Mouse (Mus musculus): Measurements from ENCODE around the gene Usp19.

The Usp19 gene

DNA sequence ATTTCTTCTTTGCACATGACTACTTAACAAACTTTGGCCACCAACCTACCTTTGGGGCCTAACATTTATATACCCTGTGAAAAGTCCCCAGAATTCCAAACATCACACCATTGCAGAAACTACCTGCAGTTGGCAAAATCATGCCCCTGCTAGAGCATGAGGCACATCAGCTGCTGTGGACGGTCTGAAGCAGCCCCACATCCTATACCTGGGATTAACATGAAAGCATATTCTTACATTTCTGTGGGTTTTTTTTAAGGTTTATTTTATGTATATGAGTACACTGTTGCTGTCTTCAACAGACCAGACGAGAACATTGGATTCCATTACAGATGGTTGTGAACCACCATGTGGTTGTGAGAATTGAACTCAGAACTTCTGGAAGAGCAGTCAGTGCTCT lies 24.2 kb upstream of the Usp19 start:
- no peak for ATAC-seq (ENCODE audit: low TSS enrichment)

DNA sequence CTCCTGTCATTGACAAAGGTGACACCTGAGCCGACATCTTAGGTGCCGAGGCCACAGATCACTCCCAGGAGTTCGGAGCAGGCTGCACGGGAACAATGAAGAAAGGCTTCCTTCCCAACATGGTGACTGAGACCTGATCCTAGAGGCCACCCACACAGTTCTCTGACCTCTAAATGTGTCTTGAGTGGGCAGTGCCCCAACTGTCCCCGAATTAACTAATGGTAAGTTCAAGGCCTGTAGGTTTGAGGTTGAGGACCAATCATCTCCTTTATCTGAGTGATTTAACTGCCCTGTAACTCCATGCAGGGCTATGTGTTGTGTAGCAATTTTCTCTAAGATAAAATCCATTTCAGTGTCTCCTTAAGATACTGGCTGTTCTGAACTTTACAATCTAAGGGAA lies 21.0 kb upstream of the Usp19 start:
- ATAC-seq (ENCODE audit: low TSS enrichment) = no peak

DNA sequence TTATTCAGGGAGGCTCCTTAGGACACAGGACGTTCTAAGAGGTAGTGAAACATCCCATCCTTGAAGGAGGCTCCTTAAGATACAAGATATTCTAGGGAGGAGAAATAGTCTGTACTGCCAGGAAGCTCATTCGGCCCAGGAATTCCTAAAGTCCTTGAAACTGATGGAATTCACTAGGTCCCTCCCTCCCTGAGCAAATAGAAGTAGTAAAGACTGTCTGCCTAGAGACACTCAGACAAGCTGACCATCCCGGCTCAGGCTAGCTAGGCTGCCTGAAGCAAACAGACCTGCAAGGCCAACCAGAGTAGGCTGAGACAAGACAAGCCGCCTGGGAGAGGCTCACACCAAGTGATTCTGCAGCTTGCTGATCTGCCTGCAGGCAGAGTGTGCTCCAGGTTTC lies 20.6 kb upstream of the Usp19 start:
- no peak for ATAC-seq (ENCODE audit: low TSS enrichment)

DNA sequence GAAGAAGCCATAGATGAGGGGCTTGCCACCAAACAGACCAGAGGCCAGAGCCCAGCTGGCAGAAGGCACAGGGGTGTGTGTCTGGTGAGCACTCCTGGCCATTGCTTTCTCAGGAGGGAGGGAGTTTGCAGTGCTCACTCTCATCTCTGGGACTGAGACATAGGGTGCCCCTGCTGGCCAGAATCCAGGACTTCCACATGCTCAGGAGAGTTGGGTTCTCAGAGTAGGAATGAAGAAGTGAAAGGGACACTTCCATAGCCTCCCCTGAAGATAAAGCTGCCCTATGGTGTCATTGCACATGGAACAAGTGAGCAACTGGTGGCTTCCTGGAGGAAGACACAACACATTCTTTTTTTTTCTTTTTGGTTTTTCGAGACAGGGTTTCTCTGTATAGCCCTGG lies 15.9 kb upstream of the Usp19 start:
- no peak for ATAC-seq (ENCODE audit: low TSS enrichment)

DNA sequence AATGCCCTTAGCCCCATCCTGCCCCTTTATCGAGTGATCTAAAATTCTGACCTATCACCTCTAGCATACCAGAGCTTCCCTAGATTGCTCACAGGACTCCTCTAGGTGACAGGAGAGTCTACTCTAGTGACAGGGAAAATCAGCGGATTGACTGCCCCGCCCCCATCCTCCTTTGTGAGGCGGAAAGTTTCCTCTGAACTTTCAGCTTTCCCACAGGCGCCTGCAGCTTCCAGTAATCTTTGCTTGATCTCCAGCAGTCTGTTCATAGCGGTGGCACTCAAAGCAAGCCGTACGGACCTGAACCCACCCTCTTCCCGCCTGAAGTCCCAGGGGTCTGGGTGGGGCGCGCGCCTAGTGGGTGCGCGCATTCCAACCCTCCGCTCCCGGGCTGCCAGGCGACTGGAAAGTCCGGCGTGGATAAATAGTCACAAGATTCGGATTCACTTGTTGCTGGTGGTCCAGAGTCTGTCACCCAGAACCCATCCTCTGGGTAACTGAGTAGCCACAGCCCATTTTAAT lies 11.7 kb upstream of the Usp19 start:
- no peak for ATAC-seq (ENCODE audit: low TSS enrichment)

DNA sequence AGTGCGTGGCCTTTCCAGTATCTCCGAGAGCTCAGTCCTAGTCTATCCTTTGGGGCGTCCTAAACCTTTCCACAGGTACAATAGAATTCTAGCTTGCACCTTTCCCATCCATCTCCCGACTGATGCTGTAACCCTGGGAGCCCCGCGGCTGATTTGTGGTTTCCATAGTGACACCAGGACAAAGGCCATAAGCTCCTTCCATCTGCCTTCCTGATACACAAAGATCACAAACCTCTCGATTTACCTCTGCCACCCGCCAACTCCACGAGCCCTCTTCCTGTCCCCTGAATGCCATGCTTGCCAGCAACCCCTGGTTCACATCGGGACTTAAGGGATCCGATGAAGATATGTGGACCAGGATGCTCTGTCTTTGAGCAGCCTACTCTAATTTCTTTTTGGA lies 11.2 kb upstream of the Usp19 start:
- ATAC-seq (ENCODE audit: low TSS enrichment) = no peak

DNA sequence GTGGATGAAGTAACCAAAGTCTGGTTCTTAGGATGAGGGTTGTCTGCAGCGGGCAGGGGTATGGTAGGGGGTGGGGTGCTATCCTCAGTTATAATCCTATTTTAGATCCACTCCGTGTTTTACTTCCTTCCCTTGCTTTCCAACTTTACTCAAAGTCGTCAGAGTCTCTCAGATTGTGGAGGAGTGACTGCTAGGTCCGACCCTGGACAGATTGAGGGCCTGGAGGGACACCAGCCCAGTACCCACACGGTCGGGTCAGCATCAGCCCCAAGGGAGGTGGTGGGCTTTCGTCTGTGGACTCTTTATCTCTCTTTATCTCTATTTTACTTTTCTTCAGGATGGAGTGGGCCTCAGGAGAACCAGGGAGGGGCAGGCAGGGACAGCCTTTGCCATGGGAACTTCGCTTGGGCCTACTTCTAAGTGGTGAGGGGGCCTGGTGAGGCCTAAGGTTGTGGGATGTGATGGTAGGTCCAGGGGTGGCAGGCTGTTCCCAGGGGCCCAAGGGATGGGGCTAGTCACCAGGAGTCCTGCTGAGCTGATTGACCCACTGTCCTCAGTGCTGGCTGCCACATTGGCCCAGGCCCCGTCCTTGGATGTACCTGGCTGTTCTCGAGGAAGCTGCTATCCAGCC lies 10.6 kb upstream of the Usp19 start, which contains the start of gene Lamb2:
Gene Lamb2 (plus strand): TSS at position 16 of the 631 bp plus-strand sequence.
- ATAC-seq (ENCODE audit: low TSS enrichment) = no peak

DNA sequence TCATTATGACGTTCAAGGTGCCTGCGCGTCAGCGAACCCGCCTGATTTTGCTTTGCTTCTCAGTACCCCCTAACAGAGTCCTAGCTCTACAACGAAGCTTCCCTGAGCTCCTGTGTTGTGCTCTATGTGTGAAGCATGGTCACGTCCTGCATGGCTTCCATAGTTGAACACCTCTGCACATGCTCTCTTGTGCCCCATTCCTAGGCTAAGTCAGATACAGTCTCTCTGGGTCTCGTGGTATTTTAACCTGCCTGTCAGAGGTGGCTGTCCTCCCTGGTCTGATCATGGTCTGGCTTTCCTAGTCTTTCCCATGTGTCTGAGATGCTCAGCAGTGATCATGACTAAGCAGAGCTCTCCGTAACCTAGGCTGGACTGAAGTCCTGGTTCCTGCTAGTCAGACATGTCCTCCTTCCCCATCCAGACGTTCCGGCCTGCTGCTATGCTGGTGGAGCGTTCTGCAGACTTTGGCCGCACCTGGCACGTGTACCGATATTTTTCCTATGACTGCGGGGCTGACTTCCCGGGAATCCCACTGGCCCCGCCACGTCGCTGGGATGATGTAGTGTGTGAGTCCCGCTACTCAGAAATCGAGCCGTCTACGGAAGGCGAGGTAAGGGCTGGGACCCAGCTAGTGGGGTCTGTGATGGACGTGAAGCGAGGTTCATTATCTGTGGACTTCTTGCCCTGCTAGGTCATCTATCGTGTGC lies 9.4 kb upstream of the Usp19 start:
- ATAC-seq (ENCODE audit: low TSS enrichment) = no peak

DNA sequence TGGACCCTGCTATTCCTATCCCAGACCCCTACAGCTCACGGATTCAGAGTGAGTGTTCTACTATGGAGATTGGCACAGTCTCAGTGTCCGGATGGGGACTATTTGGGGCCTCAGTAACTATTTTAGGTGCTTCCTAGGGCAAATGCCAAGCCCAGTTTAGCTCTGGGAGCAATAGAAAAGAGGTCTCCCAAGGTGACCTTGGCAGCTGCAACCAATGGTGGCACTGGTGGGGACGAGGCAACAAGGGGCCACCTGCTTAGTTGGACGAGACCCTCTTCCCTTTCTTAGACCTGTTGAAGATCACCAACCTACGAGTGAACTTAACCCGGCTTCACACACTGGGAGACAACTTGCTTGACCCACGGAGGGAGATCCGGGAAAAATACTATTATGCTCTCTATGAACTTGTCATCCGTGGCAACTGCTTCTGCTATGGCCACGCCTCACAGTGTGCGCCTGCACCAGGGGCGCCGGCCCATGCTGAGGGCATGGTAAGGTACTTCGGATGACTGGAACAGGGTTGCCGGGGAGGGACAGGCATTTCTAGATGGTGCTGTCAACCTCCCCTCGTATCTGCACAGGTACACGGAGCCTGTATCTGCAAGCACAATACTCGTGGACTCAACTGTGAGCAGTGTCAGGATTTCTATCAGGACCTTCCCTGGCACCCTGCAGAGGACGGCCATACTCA lies 8.7 kb upstream of the Usp19 start:
- no peak for ATAC-seq (ENCODE audit: low TSS enrichment)

DNA sequence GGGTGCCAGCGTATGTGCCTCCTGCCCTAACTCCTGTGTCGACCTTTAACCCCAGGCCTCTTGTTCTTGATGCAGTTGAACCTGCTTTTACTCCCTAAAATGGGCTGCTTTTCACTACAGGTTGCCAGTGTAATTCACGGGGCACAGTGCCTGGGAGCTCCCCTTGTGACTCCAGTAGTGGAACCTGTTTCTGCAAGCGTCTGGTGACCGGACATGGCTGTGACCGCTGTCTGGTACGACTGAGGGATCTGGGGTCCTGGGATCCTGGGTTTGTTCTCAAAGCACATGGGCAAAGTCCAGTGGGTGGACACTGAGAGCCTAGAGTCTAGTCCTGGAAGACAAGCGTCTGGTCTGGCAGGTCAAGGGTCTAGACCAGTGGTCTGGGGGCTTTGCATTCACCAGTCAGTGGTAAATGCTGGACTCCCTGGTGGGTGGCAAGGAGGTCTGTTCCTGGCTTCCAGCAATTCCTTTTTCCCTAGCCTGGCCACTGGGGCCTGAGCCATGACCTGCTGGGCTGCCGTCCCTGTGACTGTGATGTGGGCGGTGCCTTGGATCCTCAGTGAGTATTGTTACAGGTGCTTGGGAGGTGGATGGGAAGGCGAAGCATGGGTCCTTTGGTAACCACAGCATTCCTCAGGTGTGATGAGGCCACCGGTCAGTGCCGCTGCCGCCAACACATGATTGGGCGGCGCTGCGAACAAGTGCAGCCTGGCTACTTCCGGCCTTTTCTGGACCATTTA lies 7.2 kb upstream of the Usp19 start:
- ATAC-seq (ENCODE audit: low TSS enrichment) = no peak

DNA sequence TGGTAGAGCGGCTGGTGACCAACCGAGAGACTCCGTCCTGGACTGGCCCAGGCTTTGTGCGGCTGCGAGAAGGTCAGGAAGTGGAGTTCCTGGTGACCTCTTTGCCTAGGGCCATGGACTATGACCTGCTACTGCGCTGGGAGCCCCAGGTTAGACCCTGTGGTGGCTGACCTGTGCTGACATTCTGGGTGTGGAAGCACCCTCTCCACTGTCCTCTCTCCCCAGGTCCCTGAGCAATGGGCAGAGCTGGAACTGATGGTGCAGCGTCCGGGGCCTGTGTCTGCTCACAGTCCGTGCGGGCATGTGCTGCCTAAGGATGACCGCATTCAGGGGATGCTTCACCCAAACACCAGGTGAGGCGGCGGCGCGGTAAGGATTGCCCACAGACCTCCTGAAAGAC lies 6.4 kb upstream of the Usp19 start:
- no peak for ATAC-seq (ENCODE audit: low TSS enrichment)

DNA sequence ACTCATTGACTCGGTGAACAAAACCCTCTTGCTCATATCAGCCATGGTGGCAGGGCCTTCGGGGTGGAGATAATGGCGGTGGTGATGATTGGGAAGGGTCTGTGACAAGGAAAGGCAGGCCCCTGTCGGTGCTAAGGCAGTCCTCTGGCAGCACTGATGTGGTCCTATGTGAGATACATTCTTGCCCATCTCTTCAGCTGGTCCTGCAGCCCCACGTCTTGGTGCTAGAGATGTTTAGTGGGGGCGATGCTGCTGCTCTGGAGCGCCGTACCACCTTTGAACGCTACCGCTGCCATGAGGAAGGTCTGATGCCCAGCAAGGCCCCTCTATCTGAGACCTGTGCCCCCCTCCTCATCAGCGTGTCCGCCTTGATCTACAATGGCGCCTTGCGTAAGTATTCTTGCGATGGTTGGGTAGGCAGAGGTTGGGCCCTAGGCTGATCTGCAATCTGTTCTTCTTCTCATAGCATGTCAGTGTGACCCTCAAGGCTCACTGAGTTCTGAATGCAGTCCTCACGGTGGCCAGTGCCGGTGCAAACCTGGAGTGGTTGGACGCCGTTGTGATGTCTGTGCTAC lies 5.0 kb upstream of the Usp19 start:
- ATAC-seq (ENCODE audit: low TSS enrichment) = no peak

DNA sequence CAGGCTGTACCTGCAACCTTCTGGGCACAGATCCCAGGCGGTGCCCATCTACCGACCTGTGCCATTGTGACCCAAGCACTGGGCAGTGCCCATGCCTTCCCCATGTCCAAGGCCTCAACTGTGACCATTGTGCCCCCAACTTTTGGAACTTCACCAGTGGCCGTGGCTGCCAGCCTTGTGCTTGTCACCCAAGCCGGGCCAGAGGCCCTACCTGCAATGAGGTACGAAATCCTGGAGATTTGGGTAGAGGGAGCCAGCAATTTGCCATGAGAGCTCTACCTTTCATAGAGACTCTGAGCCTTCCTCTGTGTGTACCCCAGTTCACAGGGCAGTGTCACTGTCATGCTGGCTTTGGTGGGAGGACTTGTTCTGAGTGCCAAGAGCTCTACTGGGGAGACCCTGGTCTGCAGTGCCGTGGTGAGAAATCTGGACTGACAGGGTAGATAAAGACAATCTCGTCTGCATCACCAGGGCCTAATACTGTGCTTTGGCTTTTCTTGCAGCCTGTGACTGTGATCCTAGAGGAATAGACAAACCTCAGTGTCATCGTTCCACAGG lies 3.4 kb upstream of the Usp19 start:
- no peak for ATAC-seq (ENCODE audit: low TSS enrichment)

DNA sequence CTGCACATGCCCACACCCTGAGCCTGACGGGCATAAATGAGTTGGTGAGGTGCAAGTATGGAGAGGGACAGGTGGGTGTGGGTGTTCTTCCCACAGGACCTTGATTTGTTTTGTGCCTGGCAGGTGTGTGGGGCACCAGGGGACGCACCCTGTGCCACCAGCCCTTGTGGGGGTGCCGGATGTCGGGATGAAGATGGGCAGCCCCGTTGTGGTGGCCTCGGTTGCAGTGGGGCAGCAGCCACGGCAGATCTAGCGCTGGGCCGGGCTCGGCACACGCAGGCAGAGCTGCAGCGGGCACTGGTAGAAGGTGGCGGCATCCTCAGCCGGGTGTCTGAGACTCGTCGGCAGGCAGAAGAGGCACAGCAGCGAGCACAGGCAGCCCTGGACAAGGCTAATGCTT lies 2.0 kb upstream of the Usp19 start:
- no peak for ATAC-seq (ENCODE audit: low TSS enrichment)

DNA sequence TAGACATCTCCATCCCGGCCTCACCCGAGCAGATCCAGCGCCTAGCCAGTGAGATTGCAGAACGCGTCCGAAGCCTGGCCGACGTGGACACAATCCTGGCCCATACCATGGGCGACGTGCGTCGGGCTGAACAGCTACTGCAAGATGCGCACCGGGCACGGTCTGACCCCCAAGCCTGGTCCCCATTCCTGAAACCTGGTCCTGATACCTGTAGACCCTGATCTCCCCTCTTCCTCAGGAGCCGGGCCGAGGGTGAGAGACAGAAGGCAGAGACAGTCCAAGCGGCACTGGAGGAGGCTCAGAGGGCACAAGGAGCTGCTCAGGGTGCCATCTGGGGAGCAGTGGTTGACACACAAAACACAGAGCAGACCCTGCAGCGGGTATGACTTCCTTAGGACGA lies 1.2 kb upstream of the Usp19 start:
- ATAC-seq (ENCODE audit: low TSS enrichment) = no peak

DNA sequence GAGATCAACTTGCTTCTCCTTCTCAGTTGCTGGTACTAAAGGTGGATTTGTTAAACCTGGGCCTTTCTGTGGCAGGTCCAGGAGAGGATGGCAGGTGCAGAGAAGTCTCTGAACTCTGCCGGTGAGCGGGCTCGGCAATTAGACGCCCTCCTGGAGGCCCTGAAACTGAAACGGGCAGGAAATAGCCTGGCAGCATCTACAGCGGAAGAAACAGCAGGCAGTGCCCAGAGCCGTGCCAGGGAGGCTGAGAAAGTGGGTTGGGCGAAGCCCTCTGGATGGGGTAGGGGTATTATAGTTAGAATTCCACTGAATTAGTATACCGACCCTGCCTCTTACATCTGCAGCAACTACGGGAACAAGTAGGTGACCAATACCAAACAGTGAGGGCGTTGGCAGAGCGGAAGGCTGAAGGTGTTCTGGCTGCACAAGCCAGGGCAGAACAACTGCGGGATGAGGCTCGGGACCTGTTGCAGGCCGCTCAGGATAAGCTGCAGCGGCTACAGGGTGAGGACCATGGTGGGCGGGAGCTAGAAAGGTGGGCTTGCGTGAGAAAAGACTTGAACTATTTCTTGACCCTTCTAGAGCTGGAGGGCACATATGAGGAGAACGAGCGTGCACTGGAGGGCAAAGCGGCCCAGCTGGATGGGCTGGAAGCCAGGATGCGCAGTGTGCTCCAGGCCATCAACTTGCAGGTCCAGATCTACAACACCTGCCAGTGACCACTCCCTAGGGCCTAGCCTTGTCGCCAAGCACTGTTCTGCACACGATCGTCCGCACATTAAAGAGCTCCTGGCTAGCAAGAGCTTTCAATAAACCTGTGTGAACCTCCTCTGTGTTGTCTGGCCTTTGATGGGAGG lies 472 bp upstream of the Usp19 start:
- ATAC-seq (ENCODE audit: low TSS enrichment) = 0 out of 2 replicates have a peak, but pooled peaks have one; percentile 15

DNA sequence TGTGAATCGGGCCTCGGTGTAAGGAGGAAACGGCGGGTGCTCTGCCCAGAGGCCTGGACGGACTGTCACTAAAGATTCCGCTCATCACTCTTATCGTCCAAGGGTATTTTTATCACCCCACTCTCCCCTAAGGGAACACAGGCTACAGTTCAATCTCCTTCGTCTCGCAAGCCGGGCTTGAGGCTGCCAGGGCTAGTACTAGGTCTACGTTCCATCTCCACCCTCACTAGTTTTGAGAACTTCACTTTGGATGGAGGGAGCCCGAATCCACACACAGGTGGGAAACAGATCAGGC lies 831 bp downstream of the Usp19 start:
- no peak for ATAC-seq (ENCODE audit: low TSS enrichment)

DNA sequence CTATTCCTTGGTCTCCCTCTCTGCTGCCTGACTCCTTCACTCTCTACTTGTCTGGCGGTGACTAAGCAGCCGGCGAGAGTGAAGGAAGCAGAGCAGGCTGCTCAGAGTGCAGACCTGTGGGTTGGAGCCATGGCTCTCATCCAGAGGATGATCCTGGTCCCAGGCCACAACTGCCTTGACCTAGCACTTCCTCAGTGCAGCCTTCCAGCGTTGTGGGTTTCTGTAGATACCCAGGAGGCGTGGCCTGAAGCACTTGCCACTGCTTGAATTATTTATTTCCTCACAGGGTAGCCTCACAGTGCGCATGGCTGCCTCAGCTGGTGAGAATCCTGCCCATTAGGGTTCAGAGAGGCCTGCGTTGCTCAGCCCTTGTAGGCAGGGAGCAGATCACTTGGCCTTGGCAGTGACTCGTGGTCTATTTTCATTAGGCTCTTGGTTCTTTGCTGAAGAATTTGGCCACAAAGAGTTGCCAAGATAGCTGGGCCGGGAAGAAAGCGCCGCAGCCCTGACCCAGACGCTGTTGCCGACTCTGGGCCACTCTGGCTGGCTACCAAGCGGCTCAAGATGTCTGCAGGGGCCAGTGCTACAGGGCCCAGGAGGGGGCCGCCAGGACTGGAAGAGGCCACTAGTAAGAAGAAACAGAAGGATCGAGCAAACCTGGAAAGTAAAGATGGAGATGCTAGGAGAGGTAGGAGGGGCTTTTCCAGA lies 1.8 kb downstream of the Usp19 start:
- no peak for ATAC-seq (ENCODE audit: low TSS enrichment)

DNA sequence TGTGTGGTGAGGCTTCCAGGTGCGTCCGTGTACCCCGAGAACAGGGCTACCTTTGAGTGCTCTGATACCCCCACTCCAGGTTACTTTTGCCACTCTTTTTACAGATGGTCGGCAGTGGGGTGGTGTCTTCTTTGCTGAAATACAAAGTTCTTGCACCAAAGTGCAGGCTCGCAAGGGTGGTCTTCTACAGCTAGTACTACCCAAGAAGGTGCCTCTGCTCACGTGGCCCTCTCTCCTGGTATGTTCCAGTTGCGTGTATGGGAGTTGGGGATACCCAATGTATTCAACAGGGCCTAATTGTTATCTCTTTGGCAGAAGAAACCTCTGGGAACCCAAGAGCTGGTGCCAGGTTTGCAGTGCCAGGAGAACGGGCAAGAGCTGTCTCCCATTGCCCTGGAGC lies 2.8 kb downstream of the Usp19 start:
- ATAC-seq (ENCODE audit: low TSS enrichment) = no peak

DNA sequence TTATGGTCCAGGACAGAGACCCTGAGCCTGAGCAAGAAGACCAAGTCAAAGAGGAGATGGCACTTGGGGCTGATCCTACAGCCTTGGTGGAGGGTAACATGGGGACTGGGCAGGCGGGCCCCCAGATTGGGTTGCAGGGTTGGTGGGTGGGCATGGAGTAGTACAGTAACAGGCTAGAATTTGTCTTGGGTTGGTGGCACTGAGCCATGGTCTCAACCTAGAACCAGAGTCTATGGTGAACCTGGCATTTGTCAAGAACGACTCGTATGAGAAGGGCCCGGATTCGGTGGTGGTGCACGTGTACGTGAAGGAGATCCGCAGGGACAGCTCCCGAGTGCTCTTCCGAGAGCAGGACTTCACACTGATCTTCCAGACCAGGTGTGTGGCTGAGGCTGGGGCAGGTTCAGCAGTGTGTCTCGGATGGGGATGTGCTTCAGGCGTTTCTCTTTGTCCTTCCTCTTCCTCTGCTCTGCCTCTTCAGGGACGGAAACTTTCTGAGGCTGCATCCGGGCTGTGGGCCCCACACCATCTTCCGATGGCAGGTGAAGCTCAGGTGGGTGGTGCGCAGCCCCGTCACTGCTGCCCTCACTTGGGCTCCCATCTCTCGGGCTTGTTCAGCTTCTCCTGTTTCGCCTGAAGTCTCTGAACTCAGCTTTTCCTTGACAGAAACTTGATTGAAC lies 3.9 kb downstream of the Usp19 start:
- ATAC-seq (ENCODE audit: low TSS enrichment) = no peak

Data from frontal cortex, adult (tissue).